Comparison of ENCODE assay signal across 19 mouse cellular contexts in the genomic region with DNA sequence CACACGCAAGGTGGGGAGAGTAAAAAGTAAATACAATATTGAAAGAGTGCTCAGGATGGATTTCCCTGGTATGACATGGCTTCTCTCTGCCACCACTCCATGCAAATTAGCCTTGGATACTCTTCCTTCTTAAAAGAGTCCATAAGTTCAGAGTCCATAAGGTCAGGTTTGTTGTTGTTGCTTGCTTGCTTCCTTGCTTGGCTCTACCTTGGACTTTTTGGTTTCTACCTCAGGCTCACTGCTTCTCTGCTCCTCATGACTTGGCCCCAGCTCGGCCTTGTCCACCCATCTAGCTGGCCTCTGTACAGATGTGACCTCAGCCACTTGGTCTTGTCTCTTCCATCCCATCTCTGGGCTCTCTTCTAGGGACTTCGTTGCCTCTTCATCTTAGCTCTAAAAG.
"Had no signal": no experiment of that assay in that cellular context is flagged by ENCODE, and none has a peak within 500 bp of the region (broad histone marks: within the 10 kb centered on the region; RNA-seq: fewer than 3 reads in every experiment).

No protein-coding gene starts in this region.

- DNase-seq: left cerebral cortex, postnatal 4 days; liver, postnatal 0 days; lung, embryonic 14.5 days; right cerebral cortex, adult 18-20 months; right cerebral cortex, postnatal 14 days; right cerebral cortex, postnatal 4 days had no signal

- H3K4me1 ChIP-seq: limb, embryonic 12.5 days; limb, embryonic 15.5 days; midbrain, embryonic 12.5 days; midbrain, embryonic 15.5 days; neural tube, embryonic 12.5 days; neural tube, embryonic 15.5 days had no signal

- H3K27me3 ChIP-seq: limb, embryonic 12.5 days; limb, embryonic 15.5 days; midbrain, embryonic 12.5 days; midbrain, embryonic 15.5 days; neural tube, embryonic 12.5 days; neural tube, embryonic 15.5 days had no signal

- ATAC-seq: hindbrain, postnatal 0 days; inflammation-experienced regulatory T-cells, adult 6 months; liver, postnatal 0 days; lung, postnatal 0 days; midbrain, embryonic 15.5 days had no signal

- H3K27ac ChIP-seq: hindbrain, postnatal 0 days; kidney, postnatal 0 days; limb, embryonic 12.5 days; limb, embryonic 15.5 days; liver, embryonic 14.5 days; macrophage; midbrain, embryonic 12.5 days; midbrain, embryonic 15.5 days; neural tube, embryonic 12.5 days; neural tube, embryonic 15.5 days had no signal

- H3K9me3 ChIP-seq: limb, embryonic 12.5 days; limb, embryonic 15.5 days; midbrain, embryonic 12.5 days; midbrain, embryonic 15.5 days; neural tube, embryonic 12.5 days; neural tube, embryonic 15.5 days had no signal

- H3K9ac ChIP-seq: limb, embryonic 12.5 days; limb, embryonic 15.5 days; liver, embryonic 14.5 days; liver, postnatal 0 days; lung, embryonic 14.5 days; midbrain, embryonic 12.5 days; midbrain, embryonic 15.5 days; neural tube, embryonic 12.5 days; neural tube, embryonic 15.5 days had no signal

- H3K4me3 ChIP-seq: limb, embryonic 12.5 days; limb, embryonic 15.5 days; midbrain, embryonic 12.5 days; midbrain, embryonic 15.5 days; neural tube, embryonic 12.5 days; neural tube, embryonic 15.5 days had no signal

- H3K36me3 ChIP-seq: limb, embryonic 12.5 days; limb, embryonic 15.5 days; midbrain, embryonic 12.5 days; midbrain, embryonic 15.5 days; neural tube, embryonic 12.5 days; neural tube, embryonic 15.5 days had no signal

- H3K4me2 ChIP-seq: limb, embryonic 12.5 days; limb, embryonic 15.5 days; liver, embryonic 11.5 days; lung, embryonic 14.5 days; midbrain, embryonic 12.5 days; midbrain, embryonic 15.5 days; neural tube, embryonic 12.5 days; neural tube, embryonic 15.5 days had no signal
